Mouse (Mus musculus): ENCODE measurements around the gene Zswim7.

Zswim7 gene

DNA sequence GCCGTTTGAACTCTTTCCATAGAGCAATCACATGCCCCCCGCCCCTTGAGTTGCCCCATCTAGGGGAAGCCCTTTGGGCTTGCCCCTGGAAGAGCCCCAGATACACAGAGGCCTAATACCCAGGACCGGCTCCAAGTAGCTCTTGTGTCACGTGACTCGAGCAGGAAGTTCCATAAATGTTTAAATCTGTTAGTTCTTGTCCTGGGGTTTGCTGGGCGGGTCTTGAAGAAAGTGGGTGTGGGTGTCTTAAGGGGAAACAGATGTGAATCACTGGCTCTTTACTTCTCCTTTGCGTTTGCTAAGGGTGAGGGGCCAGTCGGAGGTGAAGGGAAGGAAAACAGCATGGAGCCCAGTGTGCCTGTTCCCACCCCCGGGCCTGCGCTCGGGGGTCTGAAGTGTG lies 30.1 kb downstream of the Zswim7 start:
- DNase-seq: no peak

DNA sequence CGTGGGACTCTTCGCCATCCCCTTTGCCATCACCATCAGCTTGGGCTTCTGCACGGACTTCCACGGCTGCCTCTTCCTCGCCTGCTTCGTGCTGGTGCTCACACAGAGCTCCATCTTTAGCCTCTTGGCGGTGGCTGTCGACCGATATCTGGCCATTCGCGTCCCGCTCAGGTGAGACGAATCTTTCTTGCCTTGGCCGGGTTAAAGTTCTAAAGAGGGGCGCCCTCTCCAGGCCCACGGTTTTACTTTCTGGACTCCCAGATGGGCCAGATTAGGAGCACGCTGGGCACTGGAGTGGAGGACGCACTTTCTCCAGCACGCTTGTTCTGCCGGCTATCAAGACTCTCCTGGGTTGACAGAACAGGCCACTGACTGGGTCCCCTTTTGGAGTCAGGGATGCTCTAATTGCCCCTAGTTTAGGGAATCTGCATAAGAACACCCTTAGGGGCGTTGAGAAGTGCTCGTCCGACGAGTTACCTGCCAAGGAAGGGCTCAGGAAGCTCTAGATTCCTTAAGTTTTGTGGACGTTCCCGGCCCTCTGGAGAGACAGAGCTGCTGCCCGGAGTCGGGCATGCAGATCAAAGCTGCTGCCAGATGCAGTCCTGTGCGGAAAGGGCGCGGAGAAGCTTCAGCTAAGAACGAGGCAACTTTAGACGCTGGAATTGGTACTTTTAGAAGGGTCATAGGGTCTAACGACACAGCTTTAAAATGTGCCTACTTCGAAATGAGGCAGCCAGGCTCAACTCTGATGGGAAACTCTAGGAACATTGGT lies 31.7 kb downstream of the Zswim7 start:
- peak; percentile 27 for DNase-seq

DNA sequence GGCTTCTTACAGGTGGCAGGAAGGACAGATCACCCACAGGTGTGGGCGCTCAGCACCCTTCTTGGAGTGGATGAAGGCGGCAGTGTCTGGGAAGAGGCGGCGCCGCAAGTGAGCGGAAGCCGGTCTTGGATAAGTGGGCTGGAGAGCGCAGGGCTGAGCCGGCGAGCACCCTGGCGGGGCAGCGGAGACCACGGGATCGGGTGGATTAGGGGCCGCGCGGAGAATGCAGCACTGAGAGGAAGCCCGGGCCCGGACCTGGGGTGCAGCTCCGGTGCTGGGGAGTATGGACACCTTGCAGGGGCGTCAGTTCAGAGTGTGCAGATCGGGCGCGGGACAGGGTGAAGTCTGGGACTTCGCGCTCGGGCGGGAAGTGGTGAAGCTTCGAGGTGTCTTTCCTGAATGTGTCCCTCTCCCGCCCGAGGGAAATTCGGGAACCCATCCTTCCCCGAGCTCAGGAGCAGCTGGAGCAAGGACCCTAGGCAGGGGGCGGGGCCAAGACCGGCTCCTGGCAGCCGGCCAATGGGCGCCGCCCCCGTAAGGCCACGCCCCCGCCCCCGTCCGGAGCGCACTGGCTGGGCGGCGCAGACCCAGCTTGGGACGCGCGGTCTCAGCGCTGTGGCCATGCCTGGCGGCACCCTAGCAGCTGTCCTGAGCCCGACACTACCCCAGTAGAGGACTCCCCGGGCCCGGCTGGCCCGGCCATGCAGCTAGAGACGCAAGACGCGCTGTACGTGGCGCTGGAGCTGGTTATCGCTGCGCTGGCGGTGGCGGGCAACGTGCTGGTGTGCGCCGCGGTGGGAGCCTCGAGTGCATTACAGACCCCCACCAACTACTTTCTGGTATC lies 32.6 kb downstream of the Zswim7 start, which contains the start of gene Adora2b:
Gene Adora2b, plus strand, starts transcription at position 584 of the 844 bp plus-strand sequence.
- peak; percentile 14 for DNase-seq

DNA sequence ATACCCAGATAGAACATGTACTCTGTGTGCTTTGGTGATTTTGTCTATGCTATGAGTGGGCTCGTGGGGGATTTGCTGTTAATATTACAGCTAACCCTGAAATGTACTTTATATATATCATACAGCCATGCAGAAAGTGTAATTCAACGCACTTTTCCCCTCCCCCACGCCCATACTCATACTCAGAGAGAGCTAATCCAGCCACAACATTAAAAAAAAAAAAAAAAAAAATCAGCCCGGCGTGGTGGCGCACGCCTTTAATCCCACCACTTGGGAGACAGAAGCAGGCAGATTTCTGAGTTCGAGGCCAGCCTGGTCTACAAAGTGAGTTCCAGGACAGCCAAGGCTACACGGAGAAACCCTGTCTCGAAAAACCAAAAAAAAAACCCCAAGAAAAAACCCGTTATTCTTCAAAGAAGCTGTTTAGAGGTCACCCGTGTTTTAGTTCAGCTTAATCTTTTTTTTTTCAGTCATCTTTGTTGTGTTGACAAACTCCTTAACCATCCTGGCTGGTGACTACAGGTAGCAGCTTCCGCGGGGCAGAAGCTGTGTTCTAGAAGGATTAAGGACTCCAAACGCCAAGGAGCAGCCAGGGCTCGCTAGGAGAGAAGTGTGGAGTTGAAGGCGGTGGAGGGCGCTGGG lies 33.3 kb downstream of the Zswim7 start:
- no peak for DNase-seq

DNA sequence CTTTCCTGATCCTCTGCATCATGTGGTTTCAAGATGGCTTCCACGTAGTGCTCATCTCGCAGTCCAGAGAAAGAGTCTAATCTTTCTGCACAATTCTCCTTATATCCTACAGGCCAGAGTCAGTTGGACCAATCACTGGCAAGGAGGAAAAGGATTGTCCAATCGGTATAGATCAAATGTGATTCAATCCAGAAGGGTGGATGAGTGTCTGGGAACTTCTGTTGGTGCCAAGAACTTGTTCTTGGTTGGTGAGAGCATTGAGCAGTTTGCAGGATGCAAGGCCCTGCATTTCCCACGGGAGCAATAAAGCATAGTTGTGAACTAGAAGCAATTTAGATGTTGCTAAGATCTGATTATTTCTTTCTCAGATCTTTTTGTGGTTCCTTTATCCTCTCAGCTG lies 36.7 kb downstream of the Zswim7 start:
- no peak for DNase-seq

DNA sequence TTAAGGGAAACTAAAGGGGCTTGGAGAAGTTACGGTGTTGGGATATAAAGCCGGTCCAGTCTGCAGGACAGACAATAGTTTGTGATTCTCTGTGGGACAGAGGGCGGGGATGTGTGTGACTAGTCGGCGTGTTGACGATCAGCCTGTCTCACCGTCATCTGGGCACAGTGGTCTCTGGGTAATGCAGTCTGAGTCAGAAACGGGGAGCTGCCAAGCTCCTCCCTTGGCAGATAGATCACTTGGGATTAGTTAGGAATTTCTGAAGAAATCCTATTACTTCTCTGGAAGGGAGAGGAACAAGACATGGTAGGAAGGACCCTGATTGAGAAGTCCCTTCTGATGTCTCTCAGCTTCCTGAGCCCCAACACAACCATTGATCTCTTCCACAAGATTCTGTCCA lies 37.3 kb downstream of the Zswim7 start:
- DNase-seq: no peak

DNA sequence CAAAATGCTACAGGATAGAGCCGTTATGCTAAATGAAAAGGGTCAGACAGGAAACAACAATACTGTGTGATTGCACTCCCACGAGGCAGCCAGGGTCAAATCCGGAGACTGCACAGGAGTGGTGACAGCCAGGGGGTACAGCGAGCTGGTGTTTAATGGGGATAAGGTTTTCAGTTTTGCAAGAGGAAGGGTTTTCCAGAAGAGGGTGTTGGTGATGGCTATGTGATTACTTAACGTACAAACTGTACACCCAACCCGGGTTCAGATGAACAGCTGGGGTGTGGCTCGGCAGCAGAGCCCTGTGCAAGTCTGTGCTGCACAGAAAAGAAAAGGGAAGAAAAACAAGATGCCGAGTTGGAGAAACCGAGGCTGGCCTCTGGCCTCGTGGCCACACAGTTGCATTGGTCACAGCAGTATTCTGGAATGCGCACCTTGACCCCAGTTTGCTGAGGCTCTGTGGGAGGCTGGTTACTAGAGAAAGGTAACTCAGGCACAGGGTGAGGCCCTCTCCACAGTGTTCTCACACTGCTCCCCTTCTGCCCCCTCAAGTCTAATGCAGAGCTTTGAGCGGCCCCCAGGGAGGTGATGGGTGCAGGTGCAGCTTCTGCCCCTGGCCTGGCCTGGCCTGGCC lies 40.4 kb downstream of the Zswim7 start:
- DNase-seq: no peak

DNA sequence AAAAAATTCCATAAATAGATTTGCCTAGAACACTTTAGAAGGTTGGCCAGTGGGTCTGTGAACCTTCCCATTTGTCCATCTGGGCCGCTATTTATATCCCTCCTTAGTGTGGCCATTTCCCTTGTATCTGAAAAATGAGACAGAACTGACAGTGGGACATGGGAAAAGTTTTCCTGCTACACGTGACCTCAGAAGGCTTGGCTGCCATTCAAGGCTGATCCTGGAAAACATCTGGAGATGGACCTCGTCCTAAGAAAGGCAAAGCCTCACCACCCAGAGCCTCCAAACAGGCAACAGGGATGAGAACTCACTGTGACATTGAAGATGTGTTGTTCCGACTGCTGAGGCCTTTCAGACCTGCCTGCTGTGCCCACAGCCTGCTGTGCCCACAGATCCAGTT lies 56.4 kb downstream of the Zswim7 start:
- DNase-seq: no peak

DNA sequence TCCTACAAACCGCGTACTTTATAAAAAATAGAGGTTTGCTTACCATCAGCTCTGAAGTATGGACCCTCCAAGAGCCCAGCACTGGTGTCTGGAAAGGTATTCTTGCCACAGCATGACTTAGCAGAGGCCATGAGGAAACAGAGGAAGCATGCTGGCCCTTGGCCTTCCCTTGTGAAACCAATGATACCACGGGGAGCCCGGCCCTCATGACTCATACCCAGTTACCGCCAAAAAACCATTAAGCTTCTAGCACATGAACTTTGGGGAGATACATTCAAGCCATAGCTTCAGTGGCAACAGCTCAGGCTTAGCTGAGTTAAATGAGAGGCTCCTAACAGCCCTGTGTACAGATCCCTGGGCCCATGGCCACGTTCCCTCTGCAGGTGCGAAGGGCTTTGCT lies 57.2 kb downstream of the Zswim7 start:
- DNase-seq: no peak

DNA sequence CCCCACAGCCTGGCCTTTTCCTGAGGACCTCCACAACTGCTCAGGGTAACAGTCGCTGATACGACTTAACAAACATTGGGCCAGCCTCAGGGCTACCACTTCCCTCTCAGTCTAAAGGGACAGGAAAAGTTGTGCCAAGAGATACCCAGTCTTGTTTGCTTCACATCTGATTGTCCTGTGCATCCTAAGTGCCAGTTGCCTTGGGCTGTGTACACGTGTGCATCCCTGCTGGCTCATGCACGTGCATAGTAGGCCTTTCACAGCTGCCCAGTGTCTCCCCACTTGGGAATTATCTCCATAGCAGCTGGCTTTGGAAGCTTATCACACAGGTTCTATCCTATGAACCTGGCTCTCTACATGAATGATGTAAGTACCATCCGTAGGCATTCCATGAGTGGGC lies 57.8 kb downstream of the Zswim7 start:
- DNase-seq: no peak

DNA sequence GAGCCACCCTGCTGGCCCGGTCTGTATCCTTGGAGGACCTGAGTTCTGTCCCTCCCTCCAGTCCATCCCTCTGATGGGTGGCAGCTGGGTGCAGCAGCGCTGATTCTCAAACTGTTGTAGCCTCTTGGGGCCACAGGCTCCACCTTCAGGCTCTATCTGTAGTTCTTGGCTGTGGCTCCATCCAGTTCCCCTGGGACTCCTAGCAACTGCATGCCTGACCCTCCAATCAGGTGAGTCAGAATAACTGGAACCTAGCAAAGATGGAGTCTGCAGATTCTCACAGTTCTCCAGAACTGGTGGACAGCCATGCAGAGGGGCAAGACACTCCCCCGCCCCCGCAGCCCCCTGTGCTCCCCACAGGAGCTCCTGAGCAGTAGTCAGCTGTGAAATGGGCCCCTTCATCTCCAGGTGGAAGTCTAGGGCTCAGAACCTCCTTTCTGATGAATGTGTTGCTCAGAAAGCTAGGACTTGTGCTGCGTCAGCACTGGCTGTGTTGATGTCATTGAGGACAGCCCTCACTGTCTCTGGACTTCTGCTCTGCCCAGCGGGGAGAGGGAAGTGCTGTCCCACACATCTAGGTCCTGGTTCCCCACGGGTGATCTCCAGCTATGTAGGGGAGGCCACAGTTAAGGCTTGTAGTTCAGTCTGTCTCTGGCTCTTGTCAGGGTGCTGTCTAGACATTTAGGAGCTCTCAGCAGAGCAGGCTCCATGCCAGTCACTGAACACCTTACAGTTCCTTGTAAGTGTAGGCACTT lies 60.2 kb downstream of the Zswim7 start:
- DNase-seq: no peak

DNA sequence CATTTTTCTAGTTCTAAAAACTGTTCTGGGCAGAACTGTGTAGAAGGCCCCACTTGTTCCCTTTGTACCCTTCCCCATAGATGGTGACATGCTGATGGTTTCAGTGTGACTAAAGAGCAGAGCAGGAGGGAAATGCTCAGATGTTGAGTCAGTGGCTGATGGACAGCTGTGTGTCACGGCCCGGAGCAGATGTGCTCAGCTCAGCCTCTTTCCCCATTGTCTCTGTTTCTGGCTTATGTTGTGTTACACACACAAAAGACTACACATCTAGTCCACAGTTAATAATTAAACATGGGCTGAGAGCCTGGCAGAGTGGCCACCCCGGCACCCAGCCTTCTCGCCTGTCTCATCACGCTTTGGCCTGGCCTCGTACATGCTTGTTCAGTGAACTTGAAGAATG lies 63.4 kb downstream of the Zswim7 start:
- DNase-seq: no peak

Data from cerebellum, adult 11 months (tissue).